Mouse (Mus musculus) lung, postnatal 14 days (tissue): ENCODE results near the gene Cypt3.

Experiments used
- DNase-seq: peaks from one replicate; pipeline ENCODE4 v3.0.0; 2021

Cypt3 gene

GRCm38 (mm10) chrX:153558293-153558692 lies at the start of gene Cypt3:
Cypt3 (plus strand) TSS chrX:153558593.
- no peak for DNase-seq

DNA sequence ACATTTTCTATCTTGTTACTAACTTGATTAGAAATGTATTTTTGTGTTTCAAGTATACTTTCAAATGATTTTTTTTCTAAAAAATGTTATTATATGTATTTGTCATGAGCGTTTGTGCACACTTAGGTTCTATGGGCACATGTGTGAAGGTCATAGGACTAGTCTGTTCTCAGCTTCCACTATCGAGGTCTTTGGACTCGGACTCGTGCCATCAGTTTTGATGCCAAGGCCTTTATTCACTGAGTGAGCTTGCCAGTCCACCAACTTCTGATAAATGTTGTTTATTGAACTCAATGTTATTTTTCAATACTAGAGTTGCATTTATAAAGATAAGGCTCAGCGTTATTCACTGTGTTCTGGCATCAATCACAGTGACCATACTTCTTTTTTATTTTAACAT lies 42.9 kb upstream of the Cypt3 start:
- DNase-seq = no peak

DNA sequence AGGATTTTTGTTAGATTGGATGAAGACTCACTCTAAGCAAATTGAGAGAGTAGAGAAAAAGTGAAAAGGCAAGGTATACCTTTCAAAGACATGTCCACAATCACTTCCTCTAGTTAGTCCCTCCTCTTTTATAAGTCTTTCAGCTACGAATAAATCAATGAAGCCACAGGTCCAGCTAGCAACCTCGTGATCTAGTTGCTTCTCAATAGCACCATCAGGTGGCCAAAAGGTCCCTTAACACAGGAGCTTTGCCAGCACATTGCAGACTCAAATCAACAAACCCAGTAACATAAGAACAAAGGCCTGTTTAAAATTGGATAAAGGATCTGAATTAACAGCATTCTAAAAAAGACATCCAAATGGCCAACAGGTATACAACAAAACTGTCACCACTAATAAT lies 30.0 kb upstream of the Cypt3 start:
- peak; percentile 4 for DNase-seq

DNA sequence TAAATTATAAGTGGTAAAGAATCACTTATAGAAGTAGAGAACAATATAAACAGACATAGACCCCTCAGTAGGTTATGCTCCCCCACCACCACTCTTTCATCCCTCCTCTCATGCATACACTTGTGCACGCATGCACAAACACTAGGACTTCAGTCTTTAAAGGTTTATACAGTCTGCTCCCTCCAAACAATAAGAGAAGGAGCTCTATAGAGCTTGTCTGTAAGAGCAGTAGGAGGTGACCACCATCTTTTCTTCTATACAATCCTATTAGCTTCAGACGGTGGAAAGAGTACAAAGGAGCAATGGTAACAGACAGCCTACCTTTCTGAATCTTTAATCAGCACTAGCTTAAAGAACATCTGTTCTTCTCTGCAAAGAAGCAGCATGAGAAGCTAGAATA lies 1.8 kb upstream of the Cypt3 start:
- DNase-seq = no peak

GRCm38 (mm10) chrX:153564650-153565049 lies 6.3 kb downstream of the Cypt3 start:
- DNase-seq = no peak

DNA sequence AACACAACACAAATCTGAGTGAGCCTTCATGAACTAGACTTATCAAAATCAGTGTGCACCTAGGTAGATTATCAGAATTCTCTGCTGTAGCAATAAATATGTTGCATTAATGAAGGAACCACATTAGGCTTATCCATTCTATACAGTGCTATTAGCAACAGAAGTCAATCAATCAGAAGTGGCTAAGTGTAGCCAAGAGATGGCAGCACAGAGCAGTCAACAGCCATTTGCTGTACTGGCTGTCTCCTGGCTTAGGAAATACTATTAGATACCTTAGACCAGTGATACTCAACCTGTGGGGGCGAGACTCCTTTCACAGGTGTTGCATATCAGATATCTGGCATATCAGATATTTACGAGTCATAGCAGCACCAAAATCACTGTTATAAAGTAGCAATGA lies 41.2 kb downstream of the Cypt3 start:
- DNase-seq = peak; percentile 0
